Mouse (Mus musculus) mouse trophoblast stem cell (cell line): ENCODE results near the gene Hdac4.

Source experiments
- in situ Hi-C, 2 experiments: fragments of 300-500 bp; cut with MseI, MboI; formaldehyde crosslinking; loops; 2 replicates in 1 of 2; 3 replicates in 1 of 2; pipeline ENCODE4 v1.15.1; 2025

Gene Hdac4

DNA sequence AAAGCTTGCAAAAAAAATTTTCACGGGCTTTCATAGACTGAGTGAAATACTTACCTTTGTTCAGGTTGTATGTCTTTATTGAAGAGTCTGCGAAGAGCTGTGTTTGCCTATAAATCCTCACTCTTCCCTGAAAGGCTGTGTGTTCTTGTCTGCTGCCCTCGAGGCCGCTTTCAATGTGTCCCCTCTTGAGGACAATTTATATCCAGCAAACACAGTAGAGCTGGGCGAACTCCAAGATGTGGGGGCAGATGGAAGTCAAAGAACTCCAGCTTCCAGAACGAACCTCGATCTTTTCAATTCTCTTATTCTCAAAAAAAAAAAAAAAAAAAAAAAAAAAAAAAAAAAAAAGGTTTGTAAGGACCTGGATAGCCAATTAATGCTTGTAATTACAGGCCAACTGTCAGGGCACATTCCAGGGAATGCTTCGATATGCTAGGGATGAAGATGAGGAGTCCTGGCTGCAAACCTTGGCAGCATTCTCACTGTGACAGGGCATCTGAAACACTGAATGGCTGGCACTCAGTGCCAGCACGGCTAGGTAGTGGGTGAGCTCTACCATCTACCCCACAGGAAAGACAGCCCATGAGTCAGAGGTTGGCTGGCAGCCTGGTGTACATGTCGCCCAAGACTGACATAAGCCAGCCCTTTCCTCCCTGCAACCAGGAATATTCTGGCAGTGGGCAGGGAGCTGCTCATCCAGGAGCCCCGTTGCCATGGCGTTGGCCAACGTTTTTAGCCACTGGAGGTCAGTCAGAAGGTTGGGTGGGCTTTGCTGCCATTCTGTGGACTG, at the start of gene Hdac4:
Hdac4 (minus strand) TSS at position 340 of the 790 bp plus-strand sequence.
- in situ Hi-C loops = no loop called here

DNA sequence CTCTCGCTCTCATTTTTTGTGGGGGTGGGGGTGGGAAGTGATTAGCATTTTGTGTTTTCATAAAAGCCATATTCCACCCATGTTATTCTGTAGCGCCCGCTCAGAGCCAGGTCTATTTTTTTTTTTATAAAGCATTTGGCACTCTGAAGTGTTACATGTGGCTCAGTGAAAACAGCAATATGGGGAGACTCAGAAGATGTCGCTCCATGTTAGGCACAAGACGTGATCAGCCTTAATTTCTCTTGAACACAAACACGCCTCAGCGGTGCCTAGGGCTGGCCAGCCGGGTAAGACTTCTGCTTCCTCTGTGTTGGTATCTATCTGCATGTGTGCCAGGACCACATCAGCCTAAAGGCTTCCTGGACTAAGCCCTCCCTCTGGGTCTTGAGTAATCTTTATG, 48.0 kb upstream of the Hdac4 start:
- in situ Hi-C loops = no loop called here

DNA sequence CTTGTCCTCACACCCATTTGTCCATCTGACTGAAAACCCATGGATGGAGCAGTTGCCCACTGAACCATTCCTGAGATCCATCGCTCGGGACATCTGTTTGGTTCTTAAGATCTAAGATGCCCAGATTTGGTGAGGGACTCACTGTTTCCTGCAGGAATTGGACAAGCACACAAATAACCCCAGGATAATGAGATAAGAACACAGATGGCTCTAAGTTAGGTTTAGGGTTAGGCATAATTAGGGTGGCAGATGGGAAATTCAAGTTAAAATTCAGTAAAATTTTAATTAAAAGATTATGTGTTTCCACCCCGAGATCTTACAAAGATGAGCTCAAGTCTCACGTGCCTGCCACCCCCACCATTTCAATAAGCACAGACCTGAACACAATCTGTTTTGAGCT, 44.6 kb upstream of the Hdac4 start:
- in situ Hi-C loops = no loop called here

DNA sequence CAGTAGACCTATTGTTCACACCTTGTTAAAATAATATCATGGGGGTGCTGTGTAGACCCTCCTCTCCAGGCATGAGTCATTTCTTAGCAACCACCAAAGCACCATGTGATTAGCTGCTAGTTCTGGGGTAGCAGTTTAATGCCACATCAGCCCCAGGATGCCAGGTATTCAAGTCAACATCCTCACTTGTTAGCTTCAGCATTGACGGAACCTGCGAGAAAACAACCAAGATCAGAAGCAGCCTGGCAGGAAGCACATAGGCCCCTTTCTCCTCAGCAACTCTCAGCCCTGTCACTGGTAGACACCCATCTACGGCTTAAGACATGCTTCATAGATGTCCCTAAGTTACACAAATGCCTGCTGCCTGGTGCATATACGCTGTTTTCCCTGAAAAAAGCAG, 40.1 kb upstream of the Hdac4 start:
- in situ Hi-C loops = no loop called here

DNA sequence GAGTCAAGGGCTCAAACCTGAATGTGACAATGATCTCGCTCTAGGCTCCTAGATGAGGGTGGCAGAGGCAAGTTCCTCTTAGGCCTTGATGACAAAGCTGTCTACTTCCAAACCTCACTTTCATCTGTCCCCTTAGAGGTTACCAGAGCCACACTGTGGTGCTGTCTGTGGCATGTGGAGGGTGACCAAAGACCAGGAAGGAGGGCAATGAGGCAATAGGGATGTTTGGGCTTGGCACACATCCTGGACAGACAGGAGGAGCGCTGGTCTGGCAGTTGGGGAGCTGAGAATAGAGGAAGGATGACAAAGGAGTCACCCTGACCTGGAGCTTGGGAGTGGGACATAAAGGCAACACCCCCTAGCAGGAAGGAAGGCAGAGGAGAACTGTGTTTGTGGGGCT, 29.8 kb upstream of the Hdac4 start:
- in situ Hi-C loops = no loop called here

DNA sequence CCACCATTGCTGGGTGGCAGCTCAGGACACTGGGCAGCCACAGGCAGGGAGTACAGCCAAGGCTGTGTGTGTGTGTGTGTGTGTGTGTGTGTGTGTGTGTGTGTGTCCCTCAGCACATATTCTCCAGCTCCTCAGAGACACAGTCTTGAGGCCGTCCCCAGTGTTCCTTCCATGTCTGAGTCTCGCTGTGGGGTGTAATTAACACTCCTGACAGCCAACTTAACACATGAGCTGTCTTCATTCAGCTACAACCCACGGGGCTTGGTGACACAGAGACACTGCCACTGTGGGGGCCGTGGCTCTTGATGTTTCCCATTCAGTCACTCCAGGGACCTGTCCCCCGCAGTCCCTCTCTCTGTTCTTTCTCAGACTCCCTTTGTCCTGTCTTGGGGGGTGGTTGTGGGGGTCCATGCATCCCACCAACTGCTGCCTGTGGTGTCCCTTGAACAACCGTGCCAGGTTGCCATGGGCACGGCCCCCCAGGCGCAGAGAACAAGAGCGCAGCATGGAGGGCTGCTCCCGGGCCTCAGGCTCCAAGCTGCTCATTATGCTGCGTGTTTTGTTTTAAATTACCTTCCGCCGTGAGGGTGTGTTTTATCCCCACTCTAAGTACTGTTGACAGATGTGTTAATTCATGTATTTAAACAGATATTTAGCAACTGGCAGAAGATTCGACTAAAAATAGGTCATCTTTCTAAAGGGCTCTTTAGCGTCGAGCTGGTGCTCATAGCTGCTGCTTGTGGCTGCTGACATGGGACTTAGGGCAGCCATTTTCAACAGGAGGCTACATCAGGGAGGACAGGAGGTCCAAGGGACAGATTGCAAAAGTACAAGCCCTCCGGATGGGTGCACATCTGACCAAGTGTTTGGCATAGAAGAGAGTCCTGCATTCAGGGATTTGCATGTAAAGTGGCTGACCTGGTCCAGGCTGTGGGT, 28.7 kb upstream of the Hdac4 start:
- in situ Hi-C loops = no loop called here

DNA sequence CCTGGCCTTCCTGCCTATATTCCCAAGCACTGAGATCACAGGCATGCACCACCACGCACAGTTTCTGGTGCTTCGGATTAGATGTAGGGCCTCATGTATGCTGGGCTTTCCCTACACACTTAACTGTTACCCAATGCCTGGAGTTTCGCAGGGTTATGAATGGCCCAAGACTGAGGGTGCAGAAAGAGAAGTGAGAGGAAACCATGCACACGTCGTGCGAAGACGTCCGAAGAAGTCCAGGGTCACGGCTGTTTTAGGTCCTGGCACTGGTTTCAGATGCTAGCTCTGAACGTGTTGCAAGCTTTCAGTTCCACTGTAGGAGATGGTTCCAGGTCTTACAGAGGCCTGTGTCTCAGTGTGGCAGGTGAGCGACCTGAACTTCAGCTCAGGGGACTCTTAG, 21.2 kb upstream of the Hdac4 start:
- in situ Hi-C loops = no loop called here

DNA sequence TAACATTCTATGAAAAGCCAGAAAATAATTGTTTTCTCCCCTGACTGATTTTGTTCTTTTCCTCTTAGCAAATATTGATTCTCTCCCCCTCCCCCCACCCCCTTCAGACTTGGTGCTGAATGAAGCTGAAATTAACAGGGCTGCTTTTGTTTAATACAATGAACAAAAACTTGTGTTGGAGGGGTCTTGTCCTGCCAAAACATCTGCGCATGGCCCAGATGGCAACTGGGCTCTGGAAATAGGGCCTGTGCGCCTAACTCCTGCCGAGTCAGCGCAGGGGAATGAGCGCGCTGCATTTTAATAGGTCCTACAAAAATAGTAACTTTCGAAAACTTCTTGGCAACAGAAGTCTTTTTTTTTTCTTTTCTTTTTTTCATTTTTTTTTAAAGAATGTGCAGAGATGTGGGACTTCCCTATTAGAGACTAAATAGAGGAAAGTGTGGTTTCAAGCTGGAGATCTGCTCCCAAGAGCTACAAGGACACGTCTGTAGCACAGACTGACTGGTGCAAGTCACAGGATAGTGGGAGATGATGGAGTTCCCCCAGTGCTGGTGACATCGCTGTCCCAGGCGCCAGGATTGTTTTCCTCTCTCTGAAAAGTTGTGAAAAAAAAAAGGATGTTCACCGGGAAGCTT, 20.6 kb upstream of the Hdac4 start:
- in situ Hi-C loops = no loop called here

DNA sequence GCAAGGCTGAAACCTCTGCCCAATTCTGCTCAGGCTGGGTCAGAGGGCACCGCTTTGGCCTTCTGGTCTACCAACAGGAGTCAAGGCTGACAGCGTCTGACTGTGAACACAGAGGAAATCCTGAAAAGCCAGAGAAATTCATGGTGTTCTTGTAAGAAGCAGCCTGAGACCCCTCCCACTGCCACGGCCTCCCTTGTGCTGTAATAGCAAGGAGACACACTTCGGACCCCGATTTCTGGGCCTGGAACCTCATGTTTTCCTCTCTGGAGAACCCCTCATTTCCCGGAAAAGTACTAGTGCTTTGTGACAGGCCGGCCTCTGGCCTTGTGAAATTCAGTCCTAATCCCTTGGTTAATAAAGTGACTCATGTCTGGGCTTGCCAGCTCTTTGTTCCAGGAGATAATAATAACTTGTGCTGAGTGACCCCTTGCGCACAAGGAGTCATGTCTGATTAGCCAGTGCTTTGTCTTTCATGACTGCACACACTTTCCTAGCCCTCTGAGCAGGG, 19.7 kb upstream of the Hdac4 start:
- in situ Hi-C loops = no loop called here

DNA sequence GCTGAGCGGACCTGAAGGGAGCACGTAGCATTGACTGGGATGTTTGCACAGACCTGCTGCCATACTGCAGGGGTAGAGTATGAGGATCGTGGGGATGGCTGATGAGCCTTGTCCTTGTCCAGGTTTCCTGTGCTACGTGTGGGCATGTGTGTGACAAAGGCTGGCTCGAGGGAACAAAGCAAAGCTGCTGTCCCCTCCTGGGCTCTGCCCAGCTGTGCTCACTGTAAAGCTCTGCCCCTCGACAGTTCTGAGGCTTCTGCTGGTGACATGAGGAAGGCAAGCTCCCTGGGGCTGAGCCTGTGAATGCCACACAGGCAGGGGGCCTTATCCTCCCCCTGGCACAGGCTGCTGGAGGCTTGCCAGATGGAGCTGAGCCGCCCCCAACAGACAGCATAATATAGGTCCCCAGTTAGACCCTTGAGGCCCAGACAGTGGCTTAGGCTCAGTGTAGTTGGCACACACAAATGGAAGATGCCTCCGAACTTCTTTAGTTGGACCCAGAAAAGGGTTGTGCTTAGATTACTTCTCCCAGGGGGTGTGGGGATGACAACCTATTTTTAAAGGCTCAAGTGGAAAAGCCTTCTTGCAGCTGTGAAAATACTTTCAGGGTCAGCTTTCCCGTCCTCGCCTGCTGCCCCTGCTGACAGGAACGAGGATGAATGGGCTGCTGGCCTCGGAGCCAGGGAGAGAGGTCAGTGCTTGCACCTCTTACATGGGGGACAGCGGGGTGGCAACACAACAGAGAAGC, 16.7 kb upstream of the Hdac4 start:
- in situ Hi-C loops = no loop called here

DNA sequence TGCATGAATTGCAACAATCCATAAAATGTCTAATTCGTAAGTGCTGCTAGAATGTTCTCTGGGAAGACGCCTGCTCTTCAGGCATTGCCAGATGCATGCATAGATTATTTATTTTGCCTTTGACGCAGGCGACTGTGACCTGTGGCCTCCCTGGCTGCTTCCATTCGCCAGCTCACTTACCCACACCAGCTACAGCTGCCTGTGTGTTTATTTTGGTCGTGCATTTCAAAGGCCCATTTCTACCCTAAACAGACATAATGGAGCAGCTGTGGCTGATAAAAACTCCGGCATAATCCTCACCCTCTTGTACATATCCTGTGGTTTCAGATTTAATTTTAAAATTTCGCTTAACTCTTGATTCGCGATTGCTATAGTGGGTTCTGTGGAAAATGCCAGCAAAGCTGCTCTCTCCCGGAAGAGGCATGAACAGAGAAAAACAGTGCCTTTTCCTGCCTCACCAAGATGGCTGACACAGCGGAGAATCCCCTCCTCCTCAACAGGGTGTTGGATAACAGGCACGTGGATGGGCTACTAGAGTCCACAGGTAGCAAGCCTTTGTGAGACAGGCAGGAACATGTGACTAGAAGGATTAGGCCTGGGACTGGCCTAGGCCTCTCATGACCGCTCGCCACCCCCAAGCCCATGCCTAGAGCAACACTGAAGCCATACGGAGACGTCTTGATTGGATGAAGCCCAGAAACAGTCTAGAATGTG, 7.3 kb upstream of the Hdac4 start:
- in situ Hi-C loops = no loop called here

DNA sequence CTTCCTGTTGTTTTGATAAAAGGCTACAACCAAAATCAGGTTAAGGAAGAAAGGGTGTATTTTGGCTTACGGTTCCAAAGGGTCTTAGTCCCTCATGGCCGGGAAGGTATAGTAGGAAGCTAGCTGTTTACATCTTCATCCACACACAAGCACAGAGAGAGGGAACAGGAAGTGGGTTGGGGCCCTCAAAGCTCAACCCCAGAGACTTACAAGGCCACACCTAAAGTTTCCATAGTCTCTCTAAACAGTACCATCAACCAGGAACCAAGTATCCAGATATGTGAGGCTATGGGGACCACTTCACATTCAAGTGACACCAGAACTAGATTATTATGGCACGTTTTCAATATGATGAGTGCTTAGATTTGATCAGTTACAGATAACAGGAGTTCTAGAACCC, 5.0 kb downstream of the Hdac4 start:
- in situ Hi-C loops = no loop called here

DNA sequence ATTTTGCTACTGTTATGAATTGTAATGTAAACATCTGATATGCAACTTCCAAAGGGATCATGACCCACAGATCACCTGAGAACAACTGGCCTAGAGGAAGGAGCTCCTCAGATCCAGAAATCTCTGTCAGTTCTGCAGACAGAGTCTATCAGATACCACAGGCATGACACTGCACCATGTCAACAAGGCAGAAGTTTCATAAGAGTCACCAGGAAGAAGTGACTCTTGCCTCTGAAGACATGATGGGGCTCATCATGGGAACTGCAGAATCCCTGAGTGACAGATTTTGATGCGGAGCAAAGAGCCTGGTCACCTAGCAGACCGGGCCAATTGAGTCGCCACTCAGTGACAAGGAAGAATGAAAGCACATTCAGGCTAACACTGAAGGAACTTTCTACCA, 8.4 kb downstream of the Hdac4 start:
- in situ Hi-C loops = no loop called here

DNA sequence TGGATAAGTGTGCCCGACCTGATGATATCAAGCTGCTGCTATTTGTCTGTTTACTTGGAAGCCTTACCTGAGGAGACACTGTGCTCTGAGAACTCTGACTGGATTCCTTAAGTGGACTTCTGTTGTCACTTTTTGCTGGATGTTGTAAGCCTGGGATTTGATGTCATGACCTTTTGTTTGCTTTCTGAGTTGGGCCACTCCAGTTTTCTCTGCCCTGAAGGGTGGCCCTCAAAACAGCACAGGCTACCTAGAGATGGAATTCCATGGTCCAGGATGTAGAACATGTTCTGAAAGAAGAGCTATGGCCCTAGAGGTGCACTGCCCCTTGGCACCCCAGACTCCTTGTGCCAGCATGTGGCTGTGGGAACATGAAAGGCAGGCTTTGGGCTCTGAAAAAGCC, 10.9 kb downstream of the Hdac4 start:
- in situ Hi-C loops = no loop called here

DNA sequence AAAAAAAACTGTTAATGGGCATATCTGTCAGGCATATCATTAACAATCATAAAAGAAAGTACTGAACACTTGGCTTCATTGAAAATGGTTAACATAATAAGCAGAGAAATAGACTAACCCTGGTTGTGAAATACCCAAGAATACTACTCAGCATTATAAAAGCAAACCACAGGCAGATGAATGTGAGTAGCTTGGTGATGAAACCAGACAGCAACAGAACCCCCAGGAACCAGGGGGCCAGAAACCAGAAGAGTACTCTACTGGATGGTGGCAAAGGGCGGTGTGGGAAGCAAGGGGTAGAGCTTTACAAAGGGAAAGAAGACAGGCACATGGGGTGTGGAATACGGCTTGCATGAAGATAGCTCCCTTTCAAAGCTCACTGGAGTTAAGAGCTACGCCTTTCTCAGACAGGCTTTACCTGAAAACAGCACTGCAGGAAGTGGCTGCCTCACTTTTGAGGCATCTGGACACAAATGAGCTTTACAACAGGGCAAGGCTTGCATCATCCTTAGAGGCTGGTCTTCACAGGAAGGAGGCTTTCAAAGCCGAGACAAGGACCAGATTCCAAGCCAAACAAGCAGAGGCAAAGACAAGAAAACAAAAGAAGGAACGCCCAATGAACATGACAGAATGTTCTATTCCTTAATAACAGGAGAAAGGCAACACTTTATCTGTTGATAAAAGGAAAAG, 12.3 kb downstream of the Hdac4 start:
- in situ Hi-C loops = no loop called here

DNA sequence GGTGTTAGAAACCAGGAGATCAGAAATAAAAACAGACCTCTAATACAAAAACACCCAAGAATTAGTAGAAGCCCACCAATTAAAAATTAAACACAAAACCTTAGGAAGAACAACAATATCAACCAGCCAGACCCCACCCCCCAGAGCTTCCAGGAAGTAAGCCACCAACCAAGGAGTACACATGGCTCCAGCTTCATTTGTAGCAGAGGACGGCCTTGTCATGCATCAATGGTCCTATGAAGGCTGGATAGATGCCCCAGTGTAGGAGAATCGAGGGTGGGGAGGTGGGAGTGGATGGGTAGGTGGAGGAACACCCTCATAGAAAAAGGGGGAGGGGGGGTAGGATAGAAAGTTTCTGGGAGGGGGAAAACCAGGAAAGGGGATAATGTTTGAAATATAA, 13.5 kb downstream of the Hdac4 start:
- in situ Hi-C loops = no loop called here

DNA sequence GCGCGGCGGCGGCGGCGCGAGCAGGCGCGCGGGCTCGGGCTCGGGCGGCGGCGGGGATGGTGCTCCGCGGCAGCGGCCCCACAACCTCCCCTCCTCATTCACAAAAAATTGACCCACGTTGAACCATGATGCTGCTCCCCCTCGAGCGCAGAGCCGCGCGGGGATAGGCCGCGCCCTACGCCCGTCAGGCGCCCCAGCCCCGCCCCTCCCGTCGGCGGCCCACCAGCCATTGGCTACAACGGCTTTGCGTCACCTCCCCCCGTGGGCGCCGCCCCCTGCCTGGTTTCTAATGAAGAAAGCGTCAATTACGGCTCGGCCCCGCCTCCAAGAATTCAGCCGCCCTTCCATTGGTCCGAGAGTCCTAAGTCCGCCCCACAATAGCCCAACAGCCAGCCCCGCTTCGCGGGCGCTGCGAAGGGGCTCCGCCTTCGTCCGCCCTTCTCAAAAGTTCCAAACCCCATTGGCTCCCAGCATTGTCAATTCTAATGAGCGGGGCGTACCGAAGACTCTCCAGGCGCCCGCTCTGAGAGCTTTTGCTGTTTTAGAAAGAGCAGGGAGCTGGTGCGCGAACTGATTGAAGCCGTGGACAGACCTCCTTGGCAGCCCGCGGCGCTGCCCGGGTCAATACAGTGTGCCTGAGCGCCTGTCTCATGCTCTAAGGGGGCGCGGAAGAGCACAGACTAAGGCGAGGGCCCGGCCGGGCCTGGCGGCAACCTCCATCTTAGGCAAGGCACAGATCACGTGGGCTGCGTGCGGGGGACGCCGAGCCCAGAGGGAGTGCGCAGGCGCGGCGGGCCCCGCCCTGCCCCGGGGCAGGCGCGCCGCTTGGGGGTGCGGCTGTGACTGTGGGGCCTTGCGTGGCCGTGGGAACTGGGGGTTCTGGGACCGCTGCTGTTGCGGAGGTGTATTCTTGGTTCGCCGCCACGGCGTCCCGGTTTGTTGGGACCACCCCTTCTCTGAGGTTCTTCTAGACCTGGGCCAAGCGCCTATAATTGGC, 15.1 kb downstream of the Hdac4 start:
- in situ Hi-C loops = no loop called here

DNA sequence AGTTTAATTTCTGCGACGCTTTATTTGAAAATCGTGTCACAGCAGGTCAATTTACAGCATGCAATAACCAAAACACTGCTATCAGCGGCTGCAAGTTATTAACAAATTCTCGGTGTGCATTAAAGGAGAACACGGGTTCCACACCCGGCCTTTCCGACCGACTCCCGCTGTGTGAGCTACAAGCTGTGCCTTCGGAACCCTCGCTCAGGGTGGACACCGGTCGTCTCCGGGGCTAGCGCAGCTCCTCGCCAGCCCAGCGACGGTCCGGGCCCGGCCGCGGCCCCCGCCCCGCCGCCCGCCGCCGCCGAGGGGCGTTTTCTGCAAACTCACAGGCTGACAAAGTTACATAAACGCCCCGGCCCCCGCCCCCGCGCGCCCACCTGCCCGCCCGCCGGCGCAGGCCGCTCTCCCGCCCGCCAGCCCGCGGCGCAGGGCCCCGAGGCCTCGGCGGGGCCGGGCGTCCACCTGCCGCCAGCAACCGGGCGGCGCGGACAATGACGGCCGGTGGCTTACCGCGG, 16.0 kb downstream of the Hdac4 start:
- in situ Hi-C loops = no loop called here

DNA sequence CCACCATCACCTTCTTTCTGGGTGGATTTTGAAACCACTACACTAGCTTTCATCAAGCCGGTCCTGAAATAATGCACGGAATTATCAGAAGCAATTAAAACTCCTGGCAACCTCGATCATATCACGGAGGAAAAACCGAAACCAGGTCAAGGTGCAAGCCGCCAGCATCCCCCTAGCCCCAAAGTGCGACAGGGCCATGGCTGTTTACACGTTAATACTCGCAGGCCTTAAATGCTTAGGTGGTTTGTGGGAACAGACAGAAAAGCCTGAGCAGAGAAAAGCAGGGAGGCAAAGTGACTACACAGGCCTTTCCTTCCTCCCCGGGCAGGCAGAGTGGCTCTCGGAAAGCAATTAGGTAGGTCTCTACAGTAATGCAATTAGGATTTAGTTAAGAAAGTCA, 16.4 kb downstream of the Hdac4 start:
- in situ Hi-C loops = no loop called here
